Mouse (Mus musculus): ENCODE data around the gene Mkln1.

GRCm38 (mm10) chr6:31489950-31490349 is 91.4 kb downstream of the Mkln1 start:
- TF ChIP-seq EP300 (IDR thresholded peaks at IDR 0.05; ENCODE audit: low read depth) (no peak), CTCF (IDR thresholded peaks at IDR 0.05; ENCODE audit: low read depth) (no peak)

All from liver, embryonic 14.5 days (tissue).